ENCODE assay signal across 8 mouse cellular contexts in genomic region chr17:26119766-26120710, GRCm38 (mm10). TPM values are rescaled to one million over a fixed set of nuclear protein-coding genes. Genes with fewer than 3 reads are reported as not detected.
DNase-seq lines count a peak whose midpoint lies in the region; ATAC-seq and TF ChIP-seq lines count a peak whose summit lies in the region.

No protein-coding gene starts in this region.

- H3K27ac ChIP-seq in left cerebral cortex, adult 2 months: no peak overlapping the region
- no peak overlapping the region for H3K27ac ChIP-seq in embryonic facial prominence, embryonic 13.5 days
- H3K27ac ChIP-seq in liver, embryonic 12.5 days: no peak overlapping the region

- TF ChIP-seq POLR2A in myocyte (IDR thresholded peaks at IDR 0.05; ENCODE audit: insufficient read length, low read depth): peak; percentile 24

- 0 out of 2 replicates have a peak, but pooled peaks have one; percentile 7 for ATAC-seq in embryonic facial prominence, embryonic 13.5 days (ENCODE audit: insufficient number of reproducible peaks, insufficient read depth, low FRiP score, low TSS enrichment, low read depth)
- peak; percentile 70 for ATAC-seq in inflammation-experienced regulatory T-cells, adult 6 months
- ATAC-seq in liver, embryonic 12.5 days: peak; percentile 41; the same call in 1 of the 2 replicates

- peak; percentile 62 to 67 for DNase-seq in left cerebral cortex, adult 2 months (ENCODE audit: extremely low spot score in 1 of 2, low spot score in 2 of 2)
- DNase-seq in left cerebral cortex, adult 11 months (ENCODE audit: low spot score): no peak
- peak; percentile 44 for DNase-seq in adipocyte (ENCODE audit: low spot score)
- DNase-seq in thymus, postnatal 36 days: peak; percentile 69 to 70

- no peaks in the 10 kb centered on the region for H3K9me3 ChIP-seq in embryonic facial prominence, embryonic 13.5 days
- no peaks in the 10 kb centered on the region for H3K9me3 ChIP-seq in liver, embryonic 12.5 days (replicated peaks)

- no peak overlapping the region for H3K9ac ChIP-seq in embryonic facial prominence, embryonic 13.5 days
- H3K9ac ChIP-seq in liver, embryonic 12.5 days: no peak overlapping the region

- H3K4me1 ChIP-seq in embryonic facial prominence, embryonic 13.5 days: peaks cover 22% of the 10 kb centered on the region
- peaks cover 35% of the 10 kb centered on the region for H3K4me1 ChIP-seq in liver, embryonic 12.5 days

- TF ChIP-seq CTCF in left cerebral cortex, adult 2 months (IDR thresholded peaks at IDR 0.05): peak; percentile 60

- 48% methylated on average over 33 of the region's 33 CpGs for WGBS in embryonic facial prominence, embryonic 13.5 days
- WGBS in liver, embryonic 12.5 days (ENCODE audit: insufficient replicate concordance): 39% methylated on average over 33 of the region's 33 CpGs

- peaks cover 1% of the 10 kb centered on the region; the same call in 1 of the 2 replicates for H3K36me3 ChIP-seq in embryonic facial prominence, embryonic 13.5 days
- H3K36me3 ChIP-seq in liver, embryonic 12.5 days: peaks cover 1% of the 10 kb centered on the region
- H3K36me3 ChIP-seq in myocyte (ENCODE audit: control insufficient read depth, insufficient read depth): no peaks in the 10 kb centered on the region

- H3K79me2 ChIP-seq in myocyte (ENCODE audit: control insufficient read depth, insufficient read depth): peaks cover 15% of the 10 kb centered on the region

- H3K4me3 ChIP-seq in left cerebral cortex, adult 2 months: no peak overlapping the region
- no peak overlapping the region for H3K4me3 ChIP-seq in embryonic facial prominence, embryonic 13.5 days
- H3K4me3 ChIP-seq in liver, embryonic 12.5 days: no peak overlapping the region
- peak overlapping the region; percentile 2 for H3K4me3 ChIP-seq in myocyte

- H3K4me2 ChIP-seq in embryonic facial prominence, embryonic 13.5 days: peak overlapping the region; percentile 20; the same call in 1 of the 2 replicates
- H3K4me2 ChIP-seq in liver, embryonic 12.5 days: 0 out of 2 replicates have a peak overlapping the region, but pooled peaks have one; percentile 8
- peak overlapping the region; percentile 54 for H3K4me2 ChIP-seq in myocyte (ENCODE audit: low read depth)

- peaks cover 46% of the 10 kb centered on the region for H3K27me3 ChIP-seq in embryonic facial prominence, embryonic 13.5 days
- peaks cover 47% of the 10 kb centered on the region for H3K27me3 ChIP-seq in liver, embryonic 12.5 days (replicated peaks)
- peaks cover 36% of the 10 kb centered on the region for H3K27me3 ChIP-seq in myocyte (ENCODE audit: control insufficient read depth, insufficient read depth, insufficient read length)

- intact Hi-C loops in left cerebral cortex, adult 2 months (cut with DNase I): loop anchor here (5.0 kb wide), 1 partner anchor 122 kb away; the partner anchor contains the start of gene Fam234a

- no peak overlapping the region for H3ac ChIP-seq in myocyte (ENCODE audit: control insufficient read depth, insufficient read length)

TF ChIP-seq in myocyte, 11 proteins besides CTCF, POLR2A, EP300 and RAD21:
- TF ChIP-seq USF1 (IDR thresholded peaks at IDR 0.05; ENCODE audit: low read depth) (no peak), MYOD1 (IDR thresholded peaks at IDR 0.05; ENCODE audit: control insufficient read depth in 1 of 3, insufficient read length in 2 of 3, low read depth in 2 of 3) (no peak), MAX (IDR thresholded peaks at IDR 0.05; ENCODE audit: low read depth) (peak; percentile 17), MYOG (IDR thresholded peaks at IDR 0.05; ENCODE audit: control insufficient read depth in 1 of 3, insufficient read depth in 1 of 3, insufficient read length in 2 of 3, low read depth in 2 of 3) (peak in 1 of 3 experiments; percentile 19)

RNA-seq across cellular contexts. Expression of gene Mrpl28, which starts 3.3 kb away (rescaled TPM):
- total RNA-seq in left cerebral cortex, adult 2 months (2021): 10 to 100 TPM; 67.8 to 68.0 TPM
- 180 and 209 TPM in 2 replicates for polyA plus RNA-seq in embryonic facial prominence, embryonic 13.5 days (2015; fragmentation: Nextera tagmentation; extraction: Ambion mirVana)
- 100 to 1,000 TPM in 2 of 3 experiments, 10 to 100 TPM in 1; 94.6 to 150 (median 125) TPM for polyA plus RNA-seq in inflammation-experienced regulatory T-cells, adult 6 months (2017; shearing (Covaris generic))
- 162 and 174 TPM in 2 replicates for polyA plus RNA-seq in liver, embryonic 12.5 days (2016; fragmentation: Nextera tagmentation; extraction: Ambion mirVana)
- polyA plus RNA-seq in myocyte (2012; fragmentation: generic; extraction: Trizol): 145 TPM

RNA-seq across cellular contexts. Expression of gene Tmem8, which starts 6.9 kb away (rescaled TPM):
- total RNA-seq in left cerebral cortex, adult 2 months (2021): 10 to 100 TPM; 14.3 to 14.7 TPM
- polyA plus RNA-seq in embryonic facial prominence, embryonic 13.5 days (2015; fragmentation: Nextera tagmentation; extraction: Ambion mirVana): 1.4 and 1.7 TPM in 2 replicates
- polyA plus RNA-seq in inflammation-experienced regulatory T-cells, adult 6 months (2017; shearing (Covaris generic)): 1 to 10 TPM; 6.0 to 8.5 (median 6.3) TPM
- polyA plus RNA-seq in liver, embryonic 12.5 days (2016; fragmentation: Nextera tagmentation; extraction: Ambion mirVana): 1.9 and 2.2 TPM in 2 replicates
- 1.5 TPM for polyA plus RNA-seq in myocyte (2012; fragmentation: generic; extraction: Trizol)

RNA-seq across cellular contexts. Expression of gene Axin1, which starts 18.4 kb away (rescaled TPM):
- total RNA-seq in left cerebral cortex, adult 2 months (2021): 10 to 100 TPM; 25.9 to 29.7 TPM
- polyA plus RNA-seq in embryonic facial prominence, embryonic 13.5 days (2015; fragmentation: Nextera tagmentation; extraction: Ambion mirVana): 9.9 and 10.5 TPM in 2 replicates
- polyA plus RNA-seq in inflammation-experienced regulatory T-cells, adult 6 months (2017; shearing (Covaris generic)): 10 to 100 TPM; 10.3 to 11.0 (median 10.9) TPM
- 15.2 and 16.4 TPM in 2 replicates for polyA plus RNA-seq in liver, embryonic 12.5 days (2016; fragmentation: Nextera tagmentation; extraction: Ambion mirVana)
- polyA plus RNA-seq in myocyte (2012; fragmentation: generic; extraction: Trizol): 26.5 TPM

RNA-seq across cellular contexts. Expression of gene Nme4, which starts 24.6 kb away (rescaled TPM):
- 1 to 10 TPM; 3.6 to 4.2 TPM for total RNA-seq in left cerebral cortex, adult 2 months (2021)
- polyA plus RNA-seq in embryonic facial prominence, embryonic 13.5 days (2015; fragmentation: Nextera tagmentation; extraction: Ambion mirVana): 138 and 142 TPM in 2 replicates
- 1 to 10 TPM in 1 of 3 experiments, under 1 TPM in 2; 0.39 to 1.0 (median 0.52) TPM for polyA plus RNA-seq in inflammation-experienced regulatory T-cells, adult 6 months (2017; shearing (Covaris generic))
- 65.9 and 68.3 TPM in 2 replicates for polyA plus RNA-seq in liver, embryonic 12.5 days (2016; fragmentation: Nextera tagmentation; extraction: Ambion mirVana)
- polyA plus RNA-seq in myocyte (2012; fragmentation: generic; extraction: Trizol): 23.9 TPM

RNA-seq across cellular contexts. Expression of gene Decr2, which starts 29.9 kb away (rescaled TPM):
- 10 to 100 TPM; 28.5 to 31.5 TPM for total RNA-seq in left cerebral cortex, adult 2 months (2021)
- 42.9 and 44.9 TPM in 2 replicates for polyA plus RNA-seq in embryonic facial prominence, embryonic 13.5 days (2015; fragmentation: Nextera tagmentation; extraction: Ambion mirVana)
- 10 to 100 TPM; 14.2 to 26.5 (median 21.7) TPM for polyA plus RNA-seq in inflammation-experienced regulatory T-cells, adult 6 months (2017; shearing (Covaris generic))
- polyA plus RNA-seq in liver, embryonic 12.5 days (2016; fragmentation: Nextera tagmentation; extraction: Ambion mirVana): 12.0 and 13.2 TPM in 2 replicates
- polyA plus RNA-seq in myocyte (2012; fragmentation: generic; extraction: Trizol): 8.3 TPM

Comparison
In these comparisons a context has a peak if more than half of its experiments do, and no peak if none do; other contexts are left out.
1. ATAC-seq: peak in every context shown above with its lines; median percentile 70 in inflammation-experienced regulatory T-cells, adult 6 months; 41 in liver, embryonic 12.5 days; 7 in embryonic facial prominence, embryonic 13.5 days.